Mouse (Mus musculus): ENCODE results near the gene Nr1h3. TPM values are rescaled to one million over a fixed set of nuclear protein-coding genes. Genes with fewer than 3 reads are reported as not detected.

Gene Nr1h3
- total and polyA plus RNA-seq, 3 experiments = 0.17 to 0.93 TPM; not detected in 1

- in situ Hi-C loops (cut with MboI; ENCODE audit: low pct_ligation_motif_present, low pct_unique_long_range_greater_than_20kb, low sequenced_read_pairs) = no loop called here
- H3K4me3 ChIP-seq (replicated peaks in 1 of 3; ENCODE audit: low read depth in 2 of 3, low read length in 2 of 3, poor library complexity in 1 of 3) = no peak overlapping the region
- H3K4me2 ChIP-seq (ENCODE audit: insufficient read depth, low read depth, poor library complexity, severe bottlenecking) = no peak overlapping the region
- H3K9ac ChIP-seq (ENCODE audit: insufficient read depth, low read depth) = no peak overlapping the region
- no peaks in the 10 kb centered on the region for H3K27me3 ChIP-seq (replicated peaks)
- no peaks in the 10 kb centered on the region for H3K36me3 ChIP-seq (replicated peaks in 1 of 2; ENCODE audit: control insufficient read depth in 1 of 2, insufficient read depth in 1 of 2, low read length in 1 of 2)
- peaks cover 4% of the 10 kb centered on the region for H3K9me3 ChIP-seq (replicated peaks; ENCODE audit: low read length)
- dilution Hi-C loops (cut with MboI; ENCODE audit: extremely low pct_ligation_motif_present, extremely low pct_unique_long_range_greater_than_20kb, low sequenced_read_pairs) = no loop called here
- H3K4me1 ChIP-seq (ENCODE audit: control insufficient read depth in 1 of 2, insufficient read depth in 2 of 2) = peaks cover 10% of the 10 kb centered on the region in 2 experiments
- no peak for DNase-seq (ENCODE audit: extremely low read depth)
- TF ChIP-seq CHD1 (IDR thresholded peaks at IDR 0.05; ENCODE audit: low read depth, low read length) (no peak), ZMIZ1 (IDR thresholded peaks at IDR 0.05; ENCODE audit: low read depth, low read length) (no peak), MAFK (IDR thresholded peaks at IDR 0.05; ENCODE audit: insufficient replicate concordance, low read length) (no peak), NELFE (IDR thresholded peaks at IDR 0.05; ENCODE audit: low read depth, low read length) (no peak), MYC (IDR thresholded peaks at IDR 0.05; ENCODE audit: low read depth, low read length) (no peak), EP300 (IDR thresholded peaks at IDR 0.05; ENCODE audit: low read length) (no peak), SIN3A (IDR thresholded peaks at IDR 0.05; ENCODE audit: low read length) (no peak)
- H3K79me2 ChIP-seq (replicated peaks; ENCODE audit: control insufficient read depth, extremely low read depth, insufficient read depth, poor library complexity, severe bottlenecking) = no peaks in the 10 kb centered on the region
- no peak overlapping the region for H3K27ac ChIP-seq (ENCODE audit: insufficient read depth, low read depth)
Observed at GRCm38 (mm10) chr2:91190501-91190900, 12.1 kb downstream of the Nr1h3 start.

GRCm38 (mm10) chr2:91187431-91187830 lies 15.2 kb downstream of the Nr1h3 start:
- TF ChIP-seq CHD2 (IDR thresholded peaks at IDR 0.05; ENCODE audit: low read length) (peak; percentile 58; the same call in 1 of the 2 replicates), TBP (conservative IDR thresholded peaks at IDR 0.05; ENCODE audit: low read depth, low read length) (0 out of 2 replicates have a peak, but pooled peaks have one; percentile 35), IRF4 (IDR thresholded peaks at IDR 0.05; ENCODE audit: low read depth, low read length) (peak; percentile 88), ETS1 (conservative IDR thresholded peaks at IDR 0.05; ENCODE audit: low read depth, low read length) (peak; percentile 48), HCFC1 (IDR thresholded peaks at IDR 0.05; ENCODE audit: low read depth, low read length) (peak; percentile 26; the same call in 1 of the 2 replicates), MXI1 (IDR thresholded peaks at IDR 0.05; ENCODE audit: low read depth, low read length) (no peak), NRF1 (IDR thresholded peaks at IDR 0.05; ENCODE audit: low read depth, low read length) (no peak), EP300 (IDR thresholded peaks at IDR 0.05; ENCODE audit: low read length) (peak; percentile 92), MAFK (IDR thresholded peaks at IDR 0.05; ENCODE audit: insufficient replicate concordance, low read length) (peak; percentile 55; the same call in 1 of the 2 replicates), MAX (IDR thresholded peaks at IDR 0.05; ENCODE audit: low read length) (0 out of 2 replicates have a peak, but pooled peaks have one; percentile 16), JUND (conservative IDR thresholded peaks at IDR 0.05; ENCODE audit: low read depth, low read length) (peak; percentile 89), MAZ (IDR thresholded peaks at IDR 0.05; ENCODE audit: low read depth, low read length) (no peak), POLR2A (IDR thresholded peaks at IDR 0.05; ENCODE audit: low read depth, low read length) (no peak), E2F4 (IDR thresholded peaks at IDR 0.05; ENCODE audit: insufficient replicate concordance, low read depth, low read length) (no peak), TCF12 (IDR thresholded peaks at IDR 0.05; ENCODE audit: low read depth, low read length) (peak; percentile 63), BHLHE40 (IDR thresholded peaks at IDR 0.05; ENCODE audit: low read depth, low read length) (0 out of 2 replicates have a peak, but pooled peaks have one; percentile 34), ELF1 (IDR thresholded peaks at IDR 0.05; ENCODE audit: low read depth, low read length) (0 out of 2 replicates have a peak, but pooled peaks have one; percentile 23), NELFE (IDR thresholded peaks at IDR 0.05; ENCODE audit: low read depth, low read length) (no peak), CTCF (conservative IDR thresholded peaks at IDR 0.05 in 1 of 2, IDR thresholded peaks at IDR 0.05 in 1 of 2; ENCODE audit: low read depth in 2 of 2, low read length in 2 of 2) (no peak), RCOR1 (conservative IDR thresholded peaks at IDR 0.05; ENCODE audit: low read depth, low read length) (0 out of 2 replicates have a peak, but pooled peaks have one; percentile 42), SIN3A (IDR thresholded peaks at IDR 0.05; ENCODE audit: low read length) (0 out of 2 replicates have a peak, but pooled peaks have one; percentile 61), JUN (IDR thresholded peaks at IDR 0.05; ENCODE audit: insufficient read depth, low read depth, low read length) (peak; percentile 86), MEF2A (IDR thresholded peaks at IDR 0.05; ENCODE audit: borderline replicate concordance, low read depth, low read length) (no peak), RAD21 (IDR thresholded peaks at IDR 0.05; ENCODE audit: low read depth, low read length) (no peak), MYC (IDR thresholded peaks at IDR 0.05; ENCODE audit: low read depth, low read length) (peak; percentile 80; the same call in 1 of the 2 replicates), KAT2A (IDR thresholded peaks at IDR 0.05; ENCODE audit: insufficient replicate concordance, low read length) (no peak), USF2 (conservative IDR thresholded peaks at IDR 0.05; ENCODE audit: low read depth, low read length) (no peak)
- H3K9me3 ChIP-seq (replicated peaks; ENCODE audit: low read length) = no peaks in the 10 kb centered on the region
- no peaks in the 10 kb centered on the region for H3K79me2 ChIP-seq (replicated peaks; ENCODE audit: control insufficient read depth, extremely low read depth, insufficient read depth, poor library complexity, severe bottlenecking)
- DNase-seq (ENCODE audit: extremely low read depth) = peak; percentile 68
- no peak overlapping the region for H3K4me3 ChIP-seq (replicated peaks in 1 of 3; ENCODE audit: low read depth in 2 of 3, low read length in 2 of 3, poor library complexity in 1 of 3)
- H3K36me3 ChIP-seq (replicated peaks in 1 of 2; ENCODE audit: control insufficient read depth in 1 of 2, insufficient read depth in 1 of 2, low read length in 1 of 2) = no peaks in the 10 kb centered on the region
- H3K27me3 ChIP-seq (replicated peaks) = no peaks in the 10 kb centered on the region
- peaks cover 14 to 18% of the 10 kb centered on the region in 2 experiments for H3K4me1 ChIP-seq (ENCODE audit: control insufficient read depth in 1 of 2, insufficient read depth in 2 of 2)
- no peak overlapping the region for H3K4me2 ChIP-seq (ENCODE audit: insufficient read depth, low read depth, poor library complexity, severe bottlenecking)
- H3K9ac ChIP-seq (ENCODE audit: insufficient read depth, low read depth) = 0 out of 2 replicates have a peak overlapping the region, but pooled peaks have one; percentile 7
- in situ Hi-C loops (cut with MboI; ENCODE audit: low pct_ligation_motif_present, low pct_unique_long_range_greater_than_20kb, low sequenced_read_pairs) = no loop called here
- dilution Hi-C loops (cut with MboI; ENCODE audit: extremely low pct_ligation_motif_present, extremely low pct_unique_long_range_greater_than_20kb, low sequenced_read_pairs) = no loop called here
- peak overlapping the region; percentile 24 for H3K27ac ChIP-seq (ENCODE audit: insufficient read depth, low read depth)
